Mouse (Mus musculus) liver, embryonic 16.5 days (tissue): ENCODE data around the gene Arhgef25. TPM values are rescaled to one million over a fixed set of nuclear protein-coding genes. Genes with fewer than 3 reads are reported as not detected.

Experiments
- ATAC-seq: fragments of 200-750 bp; cut with Nextera tagmentation; 2 replicates; pipeline ENCODE4 v1.8.0; 2017; ENCODE audit warnings: low read depth, mild to moderate bottlenecking, moderate number of reproducible peaks, moderate library complexity
- H3K27ac ChIP-seq: fragments of 300-500 bp; sonication (generic); 2 replicates; pipeline ENCODE4 v1.5.1; 2014; ENCODE audit warnings: mild to moderate bottlenecking, low read length
- H3K27me3 ChIP-seq: fragments of 300-500 bp; sonication (generic); 2 replicates; pipeline ENCODE4 v1.6.1; 2014; ENCODE audit warnings: low read depth, low read length, mixed read lengths; ENCODE audit not compliant: control insufficient read depth, insufficient read depth
- H3K36me3 ChIP-seq: fragments of 300-500 bp; sonication (generic); 2 replicates; pipeline ENCODE4 v1.6.1; 2014; ENCODE audit warnings: mild to moderate bottlenecking; ENCODE audit not compliant: control insufficient read depth, insufficient read depth
- H3K4me1 ChIP-seq: fragments of 300-500 bp; sonication (generic); 2 replicates; pipeline ENCODE4 v1.6.1; 2014; ENCODE audit warnings: low read depth, low read length, mixed read lengths; ENCODE audit not compliant: control insufficient read depth
- H3K4me2 ChIP-seq: fragments of 300-500 bp; sonication (generic); 2 replicates; pipeline ENCODE4 v1.6.1; 2014; ENCODE audit warnings: low read depth, low read length, mixed read lengths
- H3K4me3 ChIP-seq: fragments of 300-500 bp; sonication (generic); 2 replicates; pipeline ENCODE4 v1.5.1; 2014; ENCODE audit warnings: low read depth, mild to moderate bottlenecking, low read length
- H3K9ac ChIP-seq: fragments of 300-500 bp; sonication (generic); 2 replicates; pipeline ENCODE4 v1.6.1; 2014; ENCODE audit warnings: low read depth, low read length
- H3K9me3 ChIP-seq: fragments of 300-500 bp; sonication (generic); replicated peaks from 2 replicates; pipeline ENCODE4 v1.6.1; 2016; ENCODE audit warnings: low read length; ENCODE audit not compliant: control insufficient read depth
- WGBS: fragments of 180-500 bp; shearing (Covaris S2); extraction: QIAGEN DNeasy Blood & Tissue Kit; methylation state at CpG from one replicate; pipeline ENCODE4 v1.1.7; 2014; ENCODE audit not compliant: insufficient replicate concordance; 5-methylcytosine and 5-hydroxymethylcytosine counted together
- polyA plus RNA-seq: library from polyadenylated mRNA; unstranded; fragments of >200 nt; fragmentation: Nextera tagmentation; extraction: Ambion mirVana; gene quantifications from 2 replicates; pipeline ENCODE4 v1.2.1, GENCODE M21; 2015

Arhgef25 gene
- 4.8 and 5.7 TPM in 2 replicates for polyA plus RNA-seq

DNA sequence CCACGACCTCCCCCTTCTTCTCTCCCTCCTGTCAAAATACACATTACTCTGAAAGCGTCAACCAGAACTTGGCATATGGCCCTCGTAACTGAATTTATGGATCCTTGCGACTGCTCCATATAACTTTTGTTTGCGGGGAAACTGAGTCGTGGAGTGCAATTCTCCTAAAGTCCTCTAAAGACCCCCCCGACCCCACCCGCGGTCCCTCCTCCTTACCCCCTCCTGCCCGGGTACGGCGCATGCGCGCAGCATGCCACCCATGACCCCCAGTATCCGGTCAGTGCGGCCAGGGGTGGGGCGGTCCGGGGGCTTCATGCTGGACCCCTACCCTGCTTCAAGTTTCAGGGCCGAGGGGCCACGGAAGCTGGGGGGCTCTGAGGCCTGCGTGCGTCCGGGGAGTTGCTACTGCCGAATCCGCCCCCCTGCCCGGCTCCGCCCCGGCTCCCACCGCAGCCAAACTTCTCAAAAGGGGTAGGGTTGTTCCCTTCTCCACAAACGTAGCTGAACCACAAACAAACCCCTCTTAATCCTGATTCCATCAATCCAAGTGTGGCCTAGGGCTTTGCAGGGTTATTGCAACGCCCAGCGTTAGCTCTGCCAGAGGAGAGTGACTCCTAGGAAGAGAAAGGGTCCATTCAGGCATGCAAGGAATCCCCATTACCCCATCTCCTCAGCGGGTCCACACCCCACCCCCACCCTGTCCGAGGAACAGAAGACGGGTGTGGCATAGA lies at the start of gene Arhgef25:
Gene Arhgef25, minus strand, starts transcription at position 433 of the 731 bp plus-strand sequence.
- Histone ChIP-seq H3K4me3 (peak within 1 kb of the TSS; percentile 65), H3K9ac (peak within 1 kb of the TSS; percentile 74), H3K36me3 (no peaks in the 10 kb centered on the region), H3K4me1 (peaks cover 62% of the 10 kb centered on the region), H3K4me2 (peak within 1 kb of the TSS; percentile 97), H3K9me3 (no peaks in the 10 kb centered on the region), H3K27me3 (peaks cover 3% of the 10 kb centered on the region), H3K27ac (peak within 1 kb of the TSS; percentile 87)
- no peak for ATAC-seq
- WGBS, result 4% methylated on average over 35 of the region's 35 CpGs

GRCm38 (mm10) chr10:127238241-127238824 lies 48.5 kb upstream of the Arhgef25 start:
- ATAC-seq, result no peak
- Histone ChIP-seq H3K9ac (no peak overlapping the region), H3K27me3 (peaks cover 23% of the 10 kb centered on the region), H3K4me3 (no peak overlapping the region), H3K9me3 (no peaks in the 10 kb centered on the region), H3K4me2 (no peak overlapping the region), H3K4me1 (no peaks in the 10 kb centered on the region), H3K36me3 (no peaks in the 10 kb centered on the region), H3K27ac (no peak overlapping the region)
- 56% methylated on average over 18 of the region's 18 CpGs for WGBS

DNA sequence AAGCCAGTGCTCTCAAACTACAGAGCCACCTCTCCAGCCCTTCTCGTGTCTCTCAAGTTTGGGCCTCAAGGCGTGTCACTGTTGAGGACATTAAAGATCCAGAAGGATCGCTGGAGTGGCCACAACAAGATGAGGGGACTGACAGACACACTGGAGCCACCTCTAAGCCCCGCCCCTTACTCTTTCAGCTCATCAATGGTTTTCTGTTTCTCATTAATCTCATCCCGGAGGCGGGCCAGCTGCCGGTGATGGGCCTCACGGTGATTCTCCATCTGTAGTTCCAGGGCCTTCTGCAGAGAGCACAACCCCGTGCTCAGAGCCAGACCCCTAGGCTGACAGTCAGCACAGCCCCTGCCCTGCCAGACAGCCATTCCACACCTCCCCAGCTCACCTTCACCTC lies 46.7 kb upstream of the Arhgef25 start:
- no peak overlapping the region for H3K9ac ChIP-seq
- 57% methylated on average over 9 of the region's 9 CpGs for WGBS
- no peak overlapping the region for H3K27ac ChIP-seq
- no peaks in the 10 kb centered on the region for H3K36me3 ChIP-seq
- no peak overlapping the region for H3K4me3 ChIP-seq
- H3K4me1 ChIP-seq, result no peaks in the 10 kb centered on the region
- no peaks in the 10 kb centered on the region for H3K9me3 ChIP-seq
- peaks cover 20% of the 10 kb centered on the region for H3K27me3 ChIP-seq
- no peak for ATAC-seq
- no peak overlapping the region for H3K4me2 ChIP-seq

- H3K9ac ChIP-seq, result no peak overlapping the region
- H3K36me3 ChIP-seq, result no peaks in the 10 kb centered on the region
- H3K27me3 ChIP-seq, result peaks cover 14% of the 10 kb centered on the region
- 73% methylated on average over 9 of the region's 9 CpGs for WGBS
- H3K27ac ChIP-seq, result no peak overlapping the region
- no peak overlapping the region for H3K4me2 ChIP-seq
- H3K4me3 ChIP-seq, result no peak overlapping the region
- no peak for ATAC-seq
- H3K4me1 ChIP-seq, result no peaks in the 10 kb centered on the region; the same call in none of the 2 replicates
- H3K9me3 ChIP-seq, result no peaks in the 10 kb centered on the region
These were observed 43.3 kb upstream of the Arhgef25 start for GRCm38 (mm10) chr10:127233141-127233540.

GRCm38 (mm10) chr10:127231741-127232140 lies 41.9 kb upstream of the Arhgef25 start:
- no peak overlapping the region for H3K9ac ChIP-seq
- no peak overlapping the region for H3K27ac ChIP-seq
- no peaks in the 10 kb centered on the region for H3K9me3 ChIP-seq
- no peak overlapping the region for H3K4me3 ChIP-seq
- no peaks in the 10 kb centered on the region; the same call in none of the 2 replicates for H3K4me1 ChIP-seq
- no peak for ATAC-seq
- no peak overlapping the region for H3K4me2 ChIP-seq
- H3K36me3 ChIP-seq, result no peaks in the 10 kb centered on the region
- WGBS, result 72% methylated on average over 14 of the region's 14 CpGs
- H3K27me3 ChIP-seq, result peaks cover 5% of the 10 kb centered on the region; the same call in 1 of the 2 replicates

- no peaks in the 10 kb centered on the region for H3K27me3 ChIP-seq
- ATAC-seq, result no peak
- H3K4me3 ChIP-seq, result no peak overlapping the region
- H3K4me1 ChIP-seq, result no peaks in the 10 kb centered on the region; the same call in none of the 2 replicates
- no peak overlapping the region for H3K4me2 ChIP-seq
- H3K36me3 ChIP-seq, result no peaks in the 10 kb centered on the region
- no peak overlapping the region for H3K27ac ChIP-seq
- no peaks in the 10 kb centered on the region for H3K9me3 ChIP-seq
- 22% methylated on average over 12 of the region's 12 CpGs for WGBS
- H3K9ac ChIP-seq, result no peak overlapping the region
These were observed 40.8 kb upstream of the Arhgef25 start for GRCm38 (mm10) chr10:127230693-127231092.

DNA sequence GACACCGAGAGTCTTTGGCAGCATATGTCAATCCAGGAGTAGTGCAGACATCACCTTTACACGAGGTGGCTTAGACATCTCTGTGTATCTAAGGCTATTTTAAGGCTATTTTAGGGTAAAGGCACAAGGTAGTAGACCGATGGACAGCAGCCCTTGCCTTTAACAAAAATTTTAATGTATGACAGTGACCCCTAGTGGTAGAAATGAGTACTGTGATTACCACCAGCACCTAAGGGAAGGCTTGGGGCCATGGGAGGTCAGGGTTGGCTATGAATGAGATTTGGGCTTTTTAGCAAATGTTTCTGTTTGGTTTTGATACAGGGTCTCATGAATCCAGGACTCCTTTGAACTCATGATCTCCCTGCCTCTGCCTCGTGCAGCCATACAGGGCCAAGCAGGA lies 39.0 kb upstream of the Arhgef25 start:
- Histone ChIP-seq H3K4me3 (no peak overlapping the region), H3K36me3 (no peaks in the 10 kb centered on the region), H3K27me3 (no peaks in the 10 kb centered on the region), H3K27ac (no peak overlapping the region), H3K4me1 (no peaks in the 10 kb centered on the region; the same call in none of the 2 replicates), H3K4me2 (no peak overlapping the region), H3K9ac (no peak overlapping the region), H3K9me3 (no peaks in the 10 kb centered on the region)
- peak; percentile 76 for ATAC-seq
- WGBS, result 23% methylated on average over 4 of the region's 4 CpGs

- Histone ChIP-seq H3K27me3 (no peaks in the 10 kb centered on the region), H3K9ac (no peak overlapping the region), H3K4me2 (no peak overlapping the region), H3K4me3 (no peak overlapping the region), H3K4me1 (no peaks in the 10 kb centered on the region; the same call in none of the 2 replicates), H3K36me3 (no peaks in the 10 kb centered on the region), H3K9me3 (no peaks in the 10 kb centered on the region), H3K27ac (no peak overlapping the region)
- WGBS, result 57% methylated on average over 8 of the region's 8 CpGs
- no peak for ATAC-seq
These were observed 37.3 kb upstream of the Arhgef25 start for GRCm38 (mm10) chr10:127227163-127227562.

DNA sequence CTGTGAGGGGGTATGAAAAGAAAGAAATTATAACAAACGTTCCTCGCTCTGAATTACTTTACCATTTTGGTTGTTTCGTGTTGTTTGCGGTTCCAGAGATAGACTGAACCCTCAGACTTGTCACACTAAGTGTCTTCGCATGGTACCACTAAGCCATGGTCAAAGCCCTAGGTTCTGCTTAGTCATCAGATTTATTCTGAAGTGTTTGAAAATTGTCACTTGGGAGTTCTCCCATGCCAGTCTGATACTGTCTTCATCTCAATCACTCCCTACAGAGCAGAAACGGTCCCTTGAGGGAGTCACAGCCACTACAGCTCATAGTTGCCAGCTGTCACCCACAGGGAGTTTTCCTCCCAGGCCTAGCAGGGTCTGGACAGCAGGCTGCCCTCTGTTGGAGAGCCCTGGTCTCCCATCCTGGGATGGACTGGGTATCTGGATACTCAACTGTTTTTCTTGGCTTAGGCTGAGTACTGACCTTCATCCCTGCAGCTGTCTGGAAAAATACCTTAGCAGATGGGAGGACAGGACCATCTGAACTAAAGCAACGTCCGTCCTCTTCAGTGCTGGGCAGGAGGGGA lies 36.5 kb upstream of the Arhgef25 start:
- WGBS, result 53% methylated on average over 8 of the region's 8 CpGs
- no peak overlapping the region for H3K4me3 ChIP-seq
- H3K4me2 ChIP-seq, result no peak overlapping the region
- H3K36me3 ChIP-seq, result no peaks in the 10 kb centered on the region
- no peak for ATAC-seq
- no peak overlapping the region for H3K9ac ChIP-seq
- no peaks in the 10 kb centered on the region for H3K27me3 ChIP-seq
- H3K9me3 ChIP-seq, result no peaks in the 10 kb centered on the region
- no peaks in the 10 kb centered on the region; the same call in none of the 2 replicates for H3K4me1 ChIP-seq
- no peak overlapping the region for H3K27ac ChIP-seq
